Mouse (Mus musculus): ENCODE data around the gene Cacna1g. TPM values are rescaled to one million over a fixed set of nuclear protein-coding genes. Genes with fewer than 3 reads are reported as not detected.
A peak's percentile ranks its signal among the peaks of the same experiment; 100 is the strongest.

Gene Cacna1g
- polyA plus RNA-seq, 1 experiment from 2014 or later = 10.3 TPM

DNA sequence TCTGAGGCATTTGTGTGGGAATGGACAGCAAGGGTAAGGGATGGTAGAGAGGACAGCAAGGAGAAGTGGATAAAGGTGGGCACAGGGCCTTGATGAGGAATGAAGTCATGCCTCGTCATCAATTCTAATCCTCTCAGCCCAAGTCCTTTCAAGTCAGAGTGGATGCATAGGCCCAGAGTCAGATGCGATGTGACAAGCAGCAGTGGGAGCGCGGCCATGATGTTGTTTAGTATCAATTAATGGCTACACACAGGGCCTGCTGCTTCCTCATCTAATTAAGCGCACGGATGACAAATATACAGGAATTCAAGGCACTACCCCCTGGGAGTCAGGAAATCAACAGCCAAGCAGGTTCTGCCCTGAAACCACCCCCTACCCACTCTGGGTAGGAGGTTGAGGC, 33.6 kb downstream of the Cacna1g start:
- H3K36me3 ChIP-seq (ENCODE audit: insufficient read depth, low read length) = 0 out of 2 replicates have a peak, but pooled peaks cover 2% of the 10 kb centered on the region
- no peak overlapping the region for H3K9ac ChIP-seq (replicated peaks; ENCODE audit: low read length)
- no peak for ATAC-seq (ENCODE audit: low FRiP score, low TSS enrichment)
- peaks cover 42% of the 10 kb centered on the region for H3K4me1 ChIP-seq (ENCODE audit: insufficient read depth, low read length)
- H3K9me3 ChIP-seq (ENCODE audit: low read length) = no peaks in the 10 kb centered on the region
- WGBS = 84% methylated on average over 6 of the region's 6 CpGs
- no peak overlapping the region for H3K27ac ChIP-seq (ENCODE audit: low read length)
- no peaks in the 10 kb centered on the region for H3K27me3 ChIP-seq (ENCODE audit: insufficient read depth, low read length)
- no peak overlapping the region for H3K4me2 ChIP-seq (replicated peaks; ENCODE audit: low read depth, low read length)
- H3K4me3 ChIP-seq (ENCODE audit: low read length) = no peak overlapping the region

DNA sequence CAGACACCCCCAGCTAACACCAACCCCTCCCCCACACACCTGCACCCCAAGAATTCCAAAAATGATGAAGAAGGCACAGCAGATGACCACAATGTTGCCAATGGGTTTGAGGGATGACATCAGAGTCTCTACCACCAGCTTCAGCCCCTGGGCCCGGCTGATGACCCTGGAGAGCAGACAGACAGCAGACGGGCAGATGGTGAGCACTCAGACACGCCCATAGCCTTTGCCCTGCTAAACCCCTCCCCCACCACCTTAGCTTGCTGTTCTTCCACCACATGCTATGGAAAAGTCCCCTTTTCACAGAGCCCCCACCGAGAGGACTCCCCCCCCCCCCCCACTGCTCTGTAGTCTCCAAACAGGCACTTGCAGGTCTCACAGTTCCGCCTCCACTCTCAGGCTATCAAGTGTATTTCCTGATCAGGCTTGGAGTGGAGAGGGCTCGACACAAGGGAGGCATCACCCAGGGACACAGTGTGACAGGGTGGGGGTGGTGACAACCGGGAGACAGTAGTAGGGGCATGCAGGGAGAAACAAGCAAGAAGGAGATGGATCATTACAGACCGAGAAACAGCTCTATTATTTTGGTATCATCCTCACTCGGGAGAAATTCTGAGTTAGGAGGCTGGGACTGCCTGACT, 44.9 kb downstream of the Cacna1g start:
- Histone ChIP-seq H3K4me3 (ENCODE audit: low read length) (no peak overlapping the region), H3K4me1 (ENCODE audit: insufficient read depth, low read length) (peaks cover 44% of the 10 kb centered on the region), H3K27me3 (ENCODE audit: insufficient read depth, low read length) (no peaks in the 10 kb centered on the region), H3K9me3 (ENCODE audit: low read length) (no peaks in the 10 kb centered on the region), H3K9ac (replicated peaks; ENCODE audit: low read length) (no peak overlapping the region), H3K36me3 (ENCODE audit: insufficient read depth, low read length) (peaks cover 9% of the 10 kb centered on the region; the same call in 1 of the 2 replicates), H3K4me2 (replicated peaks; ENCODE audit: low read depth, low read length) (peak overlapping the region; percentile 11; the same call in 1 of the 2 replicates), H3K27ac (ENCODE audit: low read length) (peak overlapping the region; percentile 89; the same call in 1 of the 2 replicates)
- whole genome bisulfite sequencing = 28% methylated on average over 9 of the region's 9 CpGs
- ATAC-seq (ENCODE audit: low FRiP score, low TSS enrichment) = 0 out of 2 replicates have a peak, but pooled peaks have one; percentile 47

DNA sequence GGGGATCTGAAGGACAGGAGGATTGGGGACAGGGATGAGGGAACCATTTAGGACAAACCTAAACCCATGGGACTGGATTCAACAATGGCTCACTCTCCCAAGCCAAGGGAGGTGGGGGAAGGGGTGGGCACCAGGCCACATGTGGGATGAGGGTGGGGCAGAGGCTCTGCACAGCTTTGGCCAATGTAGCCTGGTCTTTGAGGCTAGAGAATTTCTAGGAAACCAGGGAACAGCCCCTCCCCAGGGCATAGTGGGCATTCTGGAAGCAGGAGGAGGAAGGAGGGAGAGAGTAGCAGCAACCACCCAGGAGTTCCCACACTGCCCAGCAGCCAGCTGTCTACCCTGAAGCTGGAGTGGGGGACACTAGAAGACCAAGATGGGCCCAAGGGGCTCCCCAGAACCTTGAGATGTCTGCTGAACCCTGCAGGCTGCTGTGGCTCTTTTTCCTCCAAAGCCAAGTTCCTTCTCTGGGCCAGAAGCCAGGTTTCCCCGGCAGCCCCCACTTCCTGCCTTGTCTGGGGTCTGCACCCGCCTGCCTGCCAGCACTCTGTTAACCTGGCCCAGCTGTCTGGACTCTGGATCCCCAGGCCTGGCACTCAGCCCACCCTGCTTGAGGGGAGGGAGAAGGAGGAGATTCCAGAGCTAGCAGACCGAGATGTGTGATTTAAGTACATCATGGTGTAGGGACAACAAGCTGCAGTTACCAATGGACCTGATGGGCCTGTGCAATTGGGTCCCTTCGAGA, 45.7 kb downstream of the Cacna1g start:
- Histone ChIP-seq H3K27me3 (ENCODE audit: insufficient read depth, low read length) (no peaks in the 10 kb centered on the region; the same call in 1 of the 2 replicates), H3K4me1 (ENCODE audit: insufficient read depth, low read length) (peaks cover 51% of the 10 kb centered on the region), H3K27ac (ENCODE audit: low read length) (peak overlapping the region; percentile 89), H3K9me3 (ENCODE audit: low read length) (no peaks in the 10 kb centered on the region), H3K4me3 (ENCODE audit: low read length) (no peak overlapping the region), H3K36me3 (ENCODE audit: insufficient read depth, low read length) (0 out of 2 replicates have a peak, but pooled peaks cover 6% of the 10 kb centered on the region), H3K9ac (replicated peaks; ENCODE audit: low read length) (0 out of 2 replicates have a peak overlapping the region, but pooled peaks have one; percentile 17), H3K4me2 (replicated peaks; ENCODE audit: low read depth, low read length) (peak overlapping the region; percentile 11)
- 4% methylated on average over 4 of the region's 4 CpGs for whole genome bisulfite sequencing
- ATAC-seq (ENCODE audit: low FRiP score, low TSS enrichment) = peak; percentile 93

DNA sequence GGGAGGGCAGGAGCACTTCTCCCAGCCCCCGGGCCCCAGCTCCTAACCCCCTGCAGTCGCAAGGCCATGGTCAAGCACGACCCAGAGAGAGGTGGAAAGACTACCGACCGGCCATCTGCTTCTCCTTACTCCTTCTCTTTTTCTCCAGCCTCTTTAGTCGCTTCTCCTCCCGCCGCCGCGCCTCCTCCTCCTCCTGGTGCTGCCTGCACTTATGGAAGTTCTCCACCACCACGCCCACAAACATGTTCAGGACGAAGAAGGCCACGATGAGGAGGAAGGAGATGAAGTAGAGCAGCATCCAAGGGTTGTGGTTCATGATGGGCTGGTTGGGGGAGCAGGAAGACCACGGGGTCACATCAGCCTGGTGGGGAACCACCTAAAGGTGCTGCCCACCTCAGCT, 48.3 kb downstream of the Cacna1g start:
- ATAC-seq (ENCODE audit: low FRiP score, low TSS enrichment) = no peak
- no peak overlapping the region for H3K4me3 ChIP-seq (ENCODE audit: low read length)
- no peak overlapping the region for H3K9ac ChIP-seq (replicated peaks; ENCODE audit: low read length)
- no peaks in the 10 kb centered on the region for H3K9me3 ChIP-seq (ENCODE audit: low read length)
- no peak overlapping the region for H3K4me2 ChIP-seq (replicated peaks; ENCODE audit: low read depth, low read length)
- H3K27me3 ChIP-seq (ENCODE audit: insufficient read depth, low read length) = no peaks in the 10 kb centered on the region; the same call in 1 of the 2 replicates
- H3K36me3 ChIP-seq (ENCODE audit: insufficient read depth, low read length) = no peaks in the 10 kb centered on the region
- H3K4me1 ChIP-seq (ENCODE audit: insufficient read depth, low read length) = peaks cover 56% of the 10 kb centered on the region
- 60% methylated on average over 14 of the region's 14 CpGs for WGBS
- no peak overlapping the region for H3K27ac ChIP-seq (ENCODE audit: low read length)

DNA sequence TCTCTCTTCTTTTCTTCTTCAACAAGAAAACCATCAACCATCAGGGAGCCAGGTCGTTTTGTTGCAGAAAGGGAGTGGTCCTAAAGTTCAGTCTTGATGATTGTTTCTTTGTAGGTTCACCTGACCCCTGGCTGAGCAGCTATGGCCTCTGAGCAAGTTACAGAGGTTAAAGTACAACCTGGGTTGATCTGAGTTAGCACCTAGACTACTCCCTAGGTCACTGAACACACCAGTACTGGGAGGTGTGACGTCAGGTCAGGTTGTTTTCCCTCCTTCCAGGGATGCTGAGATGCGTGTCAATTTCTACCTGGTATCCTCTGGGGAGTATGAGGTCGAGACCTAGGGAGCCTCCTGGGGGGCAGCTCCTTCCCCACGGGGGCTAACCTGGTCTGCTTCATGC, 48.8 kb downstream of the Cacna1g start:
- H3K9me3 ChIP-seq (ENCODE audit: low read length) = no peaks in the 10 kb centered on the region
- 48% methylated on average over 5 of the region's 5 CpGs for WGBS
- no peak for ATAC-seq (ENCODE audit: low FRiP score, low TSS enrichment)
- no peak overlapping the region for H3K4me2 ChIP-seq (replicated peaks; ENCODE audit: low read depth, low read length)
- no peak overlapping the region for H3K27ac ChIP-seq (ENCODE audit: low read length)
- peaks cover 58% of the 10 kb centered on the region for H3K4me1 ChIP-seq (ENCODE audit: insufficient read depth, low read length)
- H3K9ac ChIP-seq (replicated peaks; ENCODE audit: low read length) = no peak overlapping the region
- no peaks in the 10 kb centered on the region; the same call in 1 of the 2 replicates for H3K27me3 ChIP-seq (ENCODE audit: insufficient read depth, low read length)
- H3K36me3 ChIP-seq (ENCODE audit: insufficient read depth, low read length) = no peaks in the 10 kb centered on the region
- H3K4me3 ChIP-seq (ENCODE audit: low read length) = no peak overlapping the region

DNA sequence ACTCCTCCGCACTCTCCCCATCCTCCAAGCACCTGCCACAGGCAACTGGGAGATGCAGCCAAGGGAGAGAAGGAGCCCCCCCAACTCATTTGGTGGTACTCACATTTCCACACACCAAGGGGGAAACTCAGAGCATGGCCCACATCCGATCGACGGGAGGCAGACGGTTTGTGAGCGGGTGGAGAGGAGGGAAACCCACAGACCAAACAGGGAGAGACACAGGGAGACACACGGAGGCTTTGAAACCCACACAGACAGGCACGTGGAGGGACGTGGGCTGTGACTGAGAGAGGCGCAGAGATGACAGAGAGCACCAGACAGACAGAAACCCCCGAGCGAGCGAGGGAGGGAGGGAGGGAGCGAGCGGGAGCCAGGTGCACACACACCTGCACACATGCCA, 49.6 kb downstream of the Cacna1g start:
- Histone ChIP-seq H3K27ac (ENCODE audit: low read length) (no peak overlapping the region), H3K9me3 (ENCODE audit: low read length) (no peaks in the 10 kb centered on the region), H3K36me3 (ENCODE audit: insufficient read depth, low read length) (no peaks in the 10 kb centered on the region), H3K27me3 (ENCODE audit: insufficient read depth, low read length) (no peaks in the 10 kb centered on the region; the same call in 1 of the 2 replicates), H3K4me2 (replicated peaks; ENCODE audit: low read depth, low read length) (no peak overlapping the region), H3K4me3 (ENCODE audit: low read length) (no peak overlapping the region), H3K4me1 (ENCODE audit: insufficient read depth, low read length) (peaks cover 54% of the 10 kb centered on the region), H3K9ac (replicated peaks; ENCODE audit: low read length) (0 out of 2 replicates have a peak overlapping the region, but pooled peaks have one; percentile 6)
- no peak for ATAC-seq (ENCODE audit: low FRiP score, low TSS enrichment)
- 45% methylated on average over 15 of the region's 15 CpGs for WGBS

DNA sequence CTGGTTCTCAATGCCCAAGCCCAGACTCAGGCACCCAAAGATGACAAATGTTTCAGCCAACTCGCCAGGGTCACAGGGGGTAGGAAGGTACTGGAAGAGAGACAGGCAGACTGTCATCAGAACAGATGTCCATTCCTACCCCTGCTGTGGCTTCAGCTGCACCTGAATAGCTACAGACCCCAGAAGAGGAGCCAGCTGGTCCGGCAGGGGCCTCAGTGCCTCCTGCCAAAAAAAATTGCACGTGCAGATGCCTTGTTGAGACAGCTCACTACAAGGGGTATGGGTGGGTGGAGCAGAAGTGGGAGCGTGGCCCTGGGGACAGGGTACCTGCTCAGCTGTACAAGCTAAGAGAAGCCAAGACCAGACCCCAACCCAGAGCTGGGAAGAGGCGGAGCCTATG, 50.1 kb downstream of the Cacna1g start:
- Histone ChIP-seq H3K4me2 (replicated peaks; ENCODE audit: low read depth, low read length) (no peak overlapping the region), H3K9ac (replicated peaks; ENCODE audit: low read length) (no peak overlapping the region), H3K9me3 (ENCODE audit: low read length) (no peaks in the 10 kb centered on the region), H3K4me1 (ENCODE audit: insufficient read depth, low read length) (peaks cover 49% of the 10 kb centered on the region), H3K36me3 (ENCODE audit: insufficient read depth, low read length) (no peaks in the 10 kb centered on the region), H3K4me3 (ENCODE audit: low read length) (no peak overlapping the region), H3K27ac (ENCODE audit: low read length) (no peak overlapping the region), H3K27me3 (ENCODE audit: insufficient read depth, low read length) (no peaks in the 10 kb centered on the region; the same call in 1 of the 2 replicates)
- WGBS = 68% methylated on average over 5 of the region's 5 CpGs
- no peak for ATAC-seq (ENCODE audit: low FRiP score, low TSS enrichment)

DNA sequence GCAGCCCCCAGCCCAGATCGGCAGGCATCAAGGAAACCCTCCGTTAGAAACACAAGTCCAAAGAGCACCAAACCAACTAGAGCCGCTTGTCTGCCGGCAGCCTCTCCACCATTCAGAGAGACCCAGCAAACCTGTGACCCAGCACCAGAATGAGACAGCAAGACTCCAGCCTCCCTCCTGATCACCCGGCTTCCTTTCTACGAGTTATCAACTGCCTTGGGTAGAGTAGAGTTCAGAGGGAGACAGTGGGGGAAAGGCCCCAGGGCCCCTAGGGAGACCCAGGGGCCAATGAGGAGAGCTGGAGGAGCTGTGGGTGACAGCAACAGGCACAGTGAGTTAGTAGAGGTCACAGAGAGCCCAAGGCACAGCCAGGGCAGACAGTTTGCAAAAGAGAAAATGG, 53.0 kb downstream of the Cacna1g start:
- WGBS = 54% methylated on average over 6 of the region's 6 CpGs
- Histone ChIP-seq H3K4me1 (ENCODE audit: insufficient read depth, low read length) (peaks cover 30% of the 10 kb centered on the region), H3K27ac (ENCODE audit: low read length) (no peak overlapping the region), H3K9ac (replicated peaks; ENCODE audit: low read length) (no peak overlapping the region), H3K9me3 (ENCODE audit: low read length) (no peaks in the 10 kb centered on the region), H3K36me3 (ENCODE audit: insufficient read depth, low read length) (no peaks in the 10 kb centered on the region; the same call in 1 of the 2 replicates), H3K4me3 (ENCODE audit: low read length) (no peak overlapping the region), H3K27me3 (ENCODE audit: insufficient read depth, low read length) (peaks cover under 1% of the 10 kb centered on the region), H3K4me2 (replicated peaks; ENCODE audit: low read depth, low read length) (no peak overlapping the region)
- no peak for ATAC-seq (ENCODE audit: low FRiP score, low TSS enrichment)

DNA sequence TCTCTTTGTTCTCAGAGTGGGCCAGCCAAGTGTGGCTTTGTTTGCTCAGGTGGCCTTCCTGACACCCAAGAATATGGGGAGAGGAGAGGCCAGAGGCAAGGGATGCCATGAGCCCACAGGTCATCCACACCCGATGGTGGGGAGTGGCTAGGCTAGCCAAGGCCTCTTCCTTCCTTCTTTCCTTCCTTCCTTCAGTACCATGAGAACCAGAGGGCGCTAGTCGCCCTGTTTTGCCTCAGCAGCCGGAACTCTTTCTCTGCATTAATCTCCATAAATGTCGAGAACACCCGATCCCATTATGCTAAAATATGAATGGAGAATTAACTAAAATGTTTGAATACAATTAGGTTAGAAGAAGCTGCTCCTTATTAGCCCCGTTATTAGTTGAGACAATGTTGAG, 53.7 kb downstream of the Cacna1g start:
- 19% methylated on average over 7 of the region's 7 CpGs for WGBS
- H3K9ac ChIP-seq (replicated peaks; ENCODE audit: low read length) = no peak overlapping the region
- no peaks in the 10 kb centered on the region for H3K9me3 ChIP-seq (ENCODE audit: low read length)
- H3K4me3 ChIP-seq (ENCODE audit: low read length) = no peak overlapping the region
- ATAC-seq (ENCODE audit: low FRiP score, low TSS enrichment) = no peak
- H3K27me3 ChIP-seq (ENCODE audit: insufficient read depth, low read length) = peaks cover 3% of the 10 kb centered on the region
- H3K36me3 ChIP-seq (ENCODE audit: insufficient read depth, low read length) = no peaks in the 10 kb centered on the region; the same call in 1 of the 2 replicates
- H3K4me2 ChIP-seq (replicated peaks; ENCODE audit: low read depth, low read length) = no peak overlapping the region
- H3K27ac ChIP-seq (ENCODE audit: low read length) = no peak overlapping the region
- H3K4me1 ChIP-seq (ENCODE audit: insufficient read depth, low read length) = peaks cover 31% of the 10 kb centered on the region

All from kidney, embryonic 16.5 days (tissue).